Mouse (Mus musculus) kidney, adult 18-20 months (tissue): Measurements from ENCODE around the gene Vezf1.

Experiments
- DNase-seq: peaks from one replicate; pipeline ENCODE4 v3.0.0; 2021

Vezf1 gene

DNA sequence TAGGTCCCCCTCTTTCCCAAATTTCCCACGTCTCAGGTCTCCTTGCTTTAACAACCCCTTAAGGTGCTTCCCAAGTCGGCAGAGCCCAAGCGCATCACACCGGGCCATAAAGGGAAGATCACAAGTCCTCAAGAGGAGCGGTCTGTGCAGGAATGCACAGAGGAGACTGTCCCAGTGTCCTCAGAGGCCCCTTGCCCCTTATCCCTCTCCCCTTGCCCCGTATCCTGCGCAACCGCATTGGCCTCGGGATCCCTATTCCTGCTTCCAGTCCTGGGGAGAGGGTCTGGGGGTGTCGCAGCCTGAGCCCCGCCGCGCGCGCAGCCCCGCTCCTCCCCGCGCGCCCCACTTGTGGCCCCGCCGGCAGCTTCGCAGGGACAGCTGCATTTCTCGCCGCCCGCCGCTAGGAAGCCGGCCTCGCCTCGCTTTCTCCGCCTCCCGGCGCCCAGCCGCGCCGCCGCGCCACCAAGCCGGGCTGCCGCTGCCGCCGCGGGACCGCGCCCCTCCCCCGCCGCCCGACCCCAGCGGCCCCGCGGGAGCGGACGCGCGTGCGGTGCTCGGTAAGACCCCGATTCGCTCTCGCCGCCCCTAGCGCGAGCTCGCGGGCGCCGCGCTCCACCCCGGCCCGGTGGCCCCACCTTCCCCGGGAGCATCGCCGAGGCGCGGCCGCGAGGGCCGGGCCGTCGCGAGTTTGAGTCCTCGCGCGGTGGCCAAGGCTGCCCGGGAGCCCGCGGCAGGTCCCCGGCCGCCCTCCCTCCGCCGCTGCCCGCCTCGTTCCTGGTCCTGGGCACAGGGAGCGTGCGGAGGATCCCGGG lies 30.9 kb downstream of the Vezf1 start:
- peak; percentile 81 for DNase-seq

DNA sequence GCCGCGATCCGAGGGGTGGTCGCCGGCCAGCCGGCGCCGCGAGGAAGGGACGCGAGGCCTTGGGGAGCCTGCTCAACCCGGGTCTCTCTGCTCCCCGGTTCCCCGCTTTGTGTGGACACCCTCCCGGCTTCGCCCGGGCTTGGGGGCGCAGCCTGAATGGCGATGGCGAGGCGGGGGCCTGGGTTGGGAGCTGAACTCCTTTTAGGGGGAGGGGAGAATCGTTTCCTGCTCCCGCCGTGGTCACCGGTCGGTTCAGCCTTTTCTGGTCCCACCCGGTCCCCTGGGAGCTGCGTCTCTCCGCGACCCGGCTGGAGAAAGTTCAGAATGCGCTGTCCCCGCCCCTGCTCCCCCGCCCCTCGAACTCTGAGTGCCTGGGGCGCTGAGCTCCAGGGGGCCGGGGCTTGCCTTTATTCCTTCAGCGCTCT lies 31.5 kb downstream of the Vezf1 start:
- peak; percentile 79 for DNase-seq

DNA sequence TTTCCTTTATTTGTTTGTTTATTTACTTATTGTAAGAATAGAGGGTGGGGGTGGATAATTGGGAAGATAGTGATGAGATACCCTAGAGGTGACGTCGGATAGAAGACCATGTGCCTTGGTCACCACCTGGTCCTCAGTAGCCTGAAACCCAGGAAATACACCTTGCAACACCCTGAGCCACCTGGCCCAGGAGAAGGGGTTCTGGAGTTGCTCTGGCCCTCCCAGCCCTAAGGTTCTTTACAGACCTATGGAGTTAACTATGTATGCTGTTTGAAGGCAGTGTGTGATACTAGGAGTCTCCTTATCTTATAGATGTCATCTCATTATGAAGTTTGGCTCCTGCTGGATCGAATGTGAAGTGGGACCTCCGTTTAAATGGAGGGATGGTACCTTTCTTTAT lies 32.1 kb downstream of the Vezf1 start:
- DNase-seq, result no peak

DNA sequence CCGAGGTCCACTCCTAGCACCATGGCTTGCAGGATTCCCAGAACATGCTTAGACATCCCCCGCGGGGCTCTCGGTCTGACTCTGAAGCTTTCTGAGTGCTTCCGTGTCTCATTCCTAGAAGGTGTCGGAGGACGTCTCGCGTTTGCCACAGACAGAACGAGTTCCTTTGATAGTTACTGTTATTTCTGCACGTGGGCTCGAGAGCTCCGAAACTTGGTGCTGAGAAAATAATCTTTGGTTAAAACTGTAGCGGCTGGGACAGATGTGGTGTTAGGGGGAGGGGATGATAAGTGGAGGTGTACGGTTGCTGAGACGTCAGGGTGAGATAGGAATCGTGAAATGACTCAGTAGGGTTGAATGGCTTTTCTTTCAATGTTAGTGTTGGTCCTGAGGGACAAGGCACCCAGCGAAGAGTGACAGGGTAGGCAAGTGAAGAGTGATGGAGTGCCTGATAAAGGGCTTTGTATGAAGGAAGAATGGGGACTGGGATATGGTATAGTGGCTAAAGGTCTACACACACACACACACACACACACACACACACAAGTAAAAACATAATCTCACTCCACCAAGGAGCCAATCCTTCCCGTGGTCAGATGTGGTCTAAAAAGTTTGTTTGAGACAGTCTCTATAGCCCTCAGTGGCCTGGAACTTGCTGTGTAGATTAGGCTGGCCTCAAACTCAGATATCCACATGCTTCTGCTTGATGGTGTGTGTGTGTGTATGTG lies 35.3 kb downstream of the Vezf1 start:
- DNase-seq, result no peak

DNA sequence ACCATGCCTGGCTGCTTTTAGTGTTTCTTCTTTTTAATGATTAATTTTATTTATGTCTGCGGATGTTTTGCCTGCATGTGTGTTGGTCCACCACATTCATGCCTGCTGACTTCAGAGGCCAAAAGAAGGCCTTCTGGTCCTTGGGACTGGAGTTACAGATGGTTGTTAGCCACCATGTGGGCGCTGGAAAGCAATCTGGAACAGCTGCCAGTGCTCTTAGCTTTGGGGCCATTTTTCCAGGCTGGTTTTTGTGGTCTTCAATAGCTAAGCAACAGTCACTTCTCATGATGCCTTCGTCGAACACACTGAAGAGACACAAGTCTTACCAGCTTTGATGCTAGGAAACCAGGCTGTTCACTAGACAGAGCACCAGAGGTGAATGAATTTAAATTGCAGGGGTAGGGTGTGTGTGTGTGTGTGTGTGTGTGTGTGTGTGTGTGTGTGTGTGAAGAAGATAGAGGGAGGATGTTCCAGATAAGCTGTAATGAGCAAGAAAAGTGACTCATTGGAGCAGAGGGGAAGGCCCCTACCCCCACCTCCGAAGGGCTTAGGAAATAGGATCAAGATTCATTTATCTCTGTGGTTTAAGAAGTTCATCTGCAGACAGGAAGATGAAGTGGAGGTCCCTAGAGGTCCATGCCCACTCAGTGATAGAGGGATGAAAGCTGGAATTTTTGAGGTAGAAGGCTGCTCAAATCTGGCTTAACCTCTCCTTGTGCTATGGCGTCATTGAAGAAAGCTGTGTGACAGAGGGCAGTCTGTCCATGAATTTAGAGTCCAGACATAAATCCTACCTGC lies 37.6 kb downstream of the Vezf1 start:
- DNase-seq, result no peak

DNA sequence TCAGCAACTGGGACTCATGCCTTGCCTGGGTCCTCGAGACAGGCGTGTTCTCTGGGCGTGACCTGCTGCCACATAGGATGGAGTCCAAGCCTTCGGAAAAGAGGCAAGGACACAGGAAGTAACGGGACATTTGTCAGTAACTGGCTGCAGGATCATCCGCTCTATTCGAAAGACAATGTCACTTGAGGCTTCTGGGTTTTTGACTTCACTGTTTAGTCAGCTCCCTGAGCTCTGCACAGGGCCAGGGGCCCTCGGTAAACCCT lies 38.1 kb downstream of the Vezf1 start:
- DNase-seq, result no peak

DNA sequence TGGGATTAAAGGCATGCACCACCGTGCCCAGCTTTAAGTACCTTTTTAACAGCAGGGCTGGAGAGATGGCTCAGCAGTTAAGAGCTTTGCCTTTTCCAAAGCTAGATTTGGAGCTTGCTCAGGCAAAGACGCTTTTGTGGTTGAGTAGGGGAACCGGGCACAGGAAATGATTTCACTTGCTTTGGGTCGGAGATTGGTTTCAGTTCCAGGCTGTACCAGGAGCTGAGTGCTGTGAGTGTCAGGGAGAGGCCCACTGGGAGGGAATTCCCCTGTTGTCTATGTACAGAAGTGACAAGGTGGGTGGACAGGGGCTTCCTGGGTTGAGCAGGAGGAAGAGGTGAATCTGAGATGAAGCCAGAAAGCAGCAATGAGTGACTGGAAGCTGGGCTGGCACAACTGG lies 39.3 kb downstream of the Vezf1 start:
- DNase-seq, result no peak

DNA sequence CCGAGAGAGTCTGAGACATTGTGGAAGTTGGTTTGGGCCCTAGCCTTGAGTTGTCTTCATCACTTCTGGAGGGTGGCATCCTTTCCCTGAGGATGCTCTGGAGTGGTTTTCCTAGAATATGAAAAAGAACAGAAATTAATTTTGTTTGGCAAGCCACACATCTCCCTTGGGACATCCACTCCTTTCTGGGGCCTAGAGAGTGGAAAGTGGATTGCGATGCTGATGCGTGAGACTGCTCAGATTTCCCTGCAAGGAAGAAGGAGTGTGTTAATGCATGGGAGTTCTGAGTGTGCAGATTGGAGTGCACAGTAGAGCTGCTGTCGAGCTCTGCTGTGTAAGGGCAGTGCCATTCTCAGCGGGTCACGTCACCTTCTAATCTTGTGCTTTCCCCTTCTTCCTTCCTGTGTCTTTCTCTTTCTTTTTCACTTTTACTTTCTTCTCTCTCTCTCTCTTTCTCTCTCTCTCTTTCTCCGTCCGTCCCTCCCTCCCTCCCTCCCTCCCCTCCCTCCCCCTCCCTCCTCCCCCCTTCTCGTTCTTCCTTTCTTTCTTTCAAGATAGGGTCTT lies 42.0 kb downstream of the Vezf1 start:
- DNase-seq, result no peak

DNA sequence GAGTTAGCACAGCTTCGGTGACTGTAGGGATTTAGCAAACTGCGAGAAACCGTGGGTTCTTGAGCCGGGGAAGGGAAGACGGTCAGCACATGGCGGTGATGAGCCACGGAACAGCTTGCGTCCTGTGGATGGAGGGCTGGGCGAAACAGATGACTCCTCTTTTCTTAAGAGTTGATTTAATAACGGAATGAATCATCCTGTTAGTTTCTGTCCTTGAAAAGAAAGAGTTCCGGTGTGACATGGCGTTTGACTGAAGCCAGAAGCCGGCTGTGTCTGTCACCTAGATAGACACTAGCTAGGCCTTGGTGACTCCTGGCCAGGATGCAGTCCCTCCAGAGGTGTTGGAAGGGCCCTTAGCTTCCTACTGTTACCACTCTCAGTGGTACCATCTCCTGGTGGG lies 44.0 kb downstream of the Vezf1 start:
- no peak for DNase-seq

DNA sequence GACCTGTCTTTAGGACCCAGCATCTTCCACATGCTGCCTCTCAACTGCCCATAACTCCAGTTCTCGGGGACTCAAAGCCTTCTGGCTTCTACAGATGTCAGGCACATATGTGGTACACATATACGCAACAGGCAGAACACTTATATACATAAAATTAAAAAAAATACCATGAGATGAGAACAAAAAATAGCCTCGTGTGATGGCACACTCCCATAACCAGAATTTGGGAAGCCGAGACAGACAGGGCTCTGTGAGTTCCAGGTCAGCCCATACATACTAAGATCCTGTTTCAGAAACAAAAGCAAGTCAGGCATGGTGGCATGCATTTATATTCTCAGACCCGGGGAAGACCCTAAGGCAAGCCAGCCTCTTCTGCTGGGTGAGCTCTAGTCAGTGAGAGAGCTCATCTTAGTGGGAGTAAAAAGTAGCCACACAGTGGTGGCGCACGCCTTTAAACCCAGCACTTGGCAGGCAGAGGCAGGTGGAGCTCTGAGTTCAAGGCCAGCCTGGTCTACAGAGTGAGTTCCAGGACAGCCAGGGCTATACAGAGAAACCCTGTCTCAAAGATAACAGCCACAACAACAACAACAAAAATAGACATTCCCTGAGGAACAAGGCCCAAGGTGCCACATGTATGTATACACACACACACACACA lies 44.7 kb downstream of the Vezf1 start:
- DNase-seq, result no peak

DNA sequence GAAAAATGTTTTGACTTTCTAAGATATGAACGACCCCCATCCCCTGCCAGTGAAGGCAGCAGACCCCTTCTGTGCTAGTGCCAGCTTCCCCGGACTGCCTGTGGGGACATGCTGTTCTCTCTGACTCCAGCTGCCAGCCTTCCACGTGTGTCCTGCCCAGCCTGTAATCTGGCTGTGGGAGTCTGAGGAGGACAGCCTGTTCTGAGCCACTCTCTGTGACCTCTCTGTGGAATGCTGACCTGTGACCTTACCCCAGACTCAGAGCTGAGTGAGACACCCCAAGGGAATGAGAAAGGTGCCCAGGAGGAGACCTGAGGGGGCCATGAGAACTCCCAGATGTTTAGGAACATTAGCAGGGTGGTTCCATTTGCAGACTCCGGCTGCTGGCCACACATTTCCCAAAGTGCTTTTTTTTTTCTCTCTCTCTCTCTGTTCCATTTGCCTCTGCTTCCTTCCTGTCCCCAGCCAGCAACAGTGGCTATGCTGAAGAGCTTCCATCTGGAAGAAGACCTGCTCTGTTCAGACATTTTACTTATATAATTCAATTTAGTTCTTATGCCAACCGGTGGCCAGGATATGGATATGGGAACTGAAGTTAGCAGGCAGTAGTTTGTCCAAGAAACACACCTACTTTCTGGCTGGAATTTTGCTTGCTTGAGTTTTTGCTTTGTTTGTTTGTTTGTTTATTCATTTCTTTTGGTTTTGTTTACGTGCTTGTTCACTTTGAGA lies 45.6 kb downstream of the Vezf1 start:
- peak; percentile 65 for DNase-seq

DNA sequence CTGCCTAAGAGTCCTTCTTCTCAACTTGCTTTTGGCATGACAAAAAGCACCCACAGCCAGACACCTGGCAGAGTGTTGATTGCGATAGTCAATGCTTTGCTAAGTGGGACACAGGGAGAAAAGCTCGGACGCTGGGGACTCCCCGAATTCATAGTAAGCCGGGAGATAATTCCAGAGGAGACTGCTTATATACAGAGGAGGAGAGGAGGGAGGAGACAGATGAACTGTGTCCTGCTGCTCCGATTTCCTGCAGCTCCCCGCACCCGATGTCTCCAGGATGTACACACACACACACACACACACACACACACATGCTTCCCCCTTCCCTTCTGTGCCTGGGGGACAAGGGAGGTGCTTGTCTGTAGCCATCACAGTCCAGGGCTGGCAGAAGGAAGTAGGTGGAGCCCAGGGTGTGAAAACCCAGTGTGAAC lies 46.8 kb downstream of the Vezf1 start:
- DNase-seq, result peak; percentile 45

DNA sequence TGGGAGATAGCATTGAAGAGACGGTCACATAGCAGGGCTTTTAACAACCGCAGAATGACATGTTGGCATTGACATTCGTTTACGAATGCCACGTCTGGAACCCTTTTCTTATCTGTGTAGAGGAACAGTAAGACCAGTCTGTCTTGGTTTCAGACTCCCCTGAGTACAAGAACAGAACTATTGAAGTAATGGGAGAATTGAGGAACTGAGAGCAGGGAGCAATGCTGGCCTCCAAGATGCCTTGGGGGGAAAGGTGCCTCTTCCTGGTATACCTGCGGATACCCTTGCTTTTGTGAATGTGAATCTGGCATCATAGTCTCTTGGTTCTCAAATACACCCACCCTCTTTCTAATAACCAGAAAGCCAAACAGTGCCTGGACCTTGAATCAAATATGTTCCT lies 48.5 kb downstream of the Vezf1 start:
- DNase-seq, result no peak

DNA sequence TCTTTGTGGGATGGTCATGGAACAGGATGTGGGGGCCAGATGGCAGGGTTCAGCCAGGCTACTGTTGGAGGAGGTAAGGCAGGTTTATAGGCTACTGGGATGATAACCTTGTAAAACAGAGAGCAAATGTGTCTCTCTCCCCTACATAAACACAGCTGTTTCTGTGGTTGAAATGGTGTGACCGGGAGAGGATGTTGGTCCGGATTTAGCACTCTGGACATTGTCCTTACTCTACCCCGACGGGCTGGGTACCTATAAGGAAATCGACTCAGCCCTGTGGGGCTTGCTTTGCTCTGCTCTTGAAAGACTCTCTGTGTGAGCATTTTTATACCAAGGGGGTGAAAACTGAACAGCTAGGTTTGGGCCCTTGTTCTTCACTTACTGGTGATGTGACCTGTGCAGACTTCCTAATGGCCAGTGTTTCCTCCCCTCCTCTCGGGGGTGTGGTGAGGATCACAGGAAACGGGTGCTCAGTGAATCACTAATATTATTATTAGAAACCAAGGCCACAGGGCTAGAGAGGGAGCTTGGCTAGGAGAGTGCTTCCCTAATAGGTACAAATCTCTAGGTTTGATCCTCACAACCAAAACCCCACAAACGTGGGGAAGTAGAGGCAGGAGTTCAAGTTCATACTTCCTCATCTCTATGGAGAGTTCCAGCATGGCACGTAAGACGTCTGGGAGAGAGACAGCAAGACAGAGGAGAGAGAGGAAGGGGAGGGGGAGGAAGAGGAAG lies 49.4 kb downstream of the Vezf1 start:
- DNase-seq, result peak; percentile 52

DNA sequence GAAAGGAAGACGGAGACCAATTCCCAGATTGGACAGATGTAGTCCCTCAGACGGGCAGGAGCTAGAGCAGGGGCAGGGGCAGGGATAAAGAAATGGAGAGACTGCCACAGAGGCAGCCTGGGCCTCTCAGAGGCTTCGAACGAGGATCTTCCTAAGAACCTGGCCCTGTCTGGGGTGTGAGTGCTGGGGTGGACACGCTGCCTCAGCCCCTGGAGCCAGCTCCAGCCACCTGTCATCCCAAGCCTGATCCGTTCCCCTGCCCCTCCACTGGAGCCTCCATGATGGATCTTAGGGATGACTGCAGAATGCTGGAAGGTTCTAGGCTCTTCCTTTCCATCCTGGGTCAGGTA lies 50.0 kb downstream of the Vezf1 start:
- no peak for DNase-seq

DNA sequence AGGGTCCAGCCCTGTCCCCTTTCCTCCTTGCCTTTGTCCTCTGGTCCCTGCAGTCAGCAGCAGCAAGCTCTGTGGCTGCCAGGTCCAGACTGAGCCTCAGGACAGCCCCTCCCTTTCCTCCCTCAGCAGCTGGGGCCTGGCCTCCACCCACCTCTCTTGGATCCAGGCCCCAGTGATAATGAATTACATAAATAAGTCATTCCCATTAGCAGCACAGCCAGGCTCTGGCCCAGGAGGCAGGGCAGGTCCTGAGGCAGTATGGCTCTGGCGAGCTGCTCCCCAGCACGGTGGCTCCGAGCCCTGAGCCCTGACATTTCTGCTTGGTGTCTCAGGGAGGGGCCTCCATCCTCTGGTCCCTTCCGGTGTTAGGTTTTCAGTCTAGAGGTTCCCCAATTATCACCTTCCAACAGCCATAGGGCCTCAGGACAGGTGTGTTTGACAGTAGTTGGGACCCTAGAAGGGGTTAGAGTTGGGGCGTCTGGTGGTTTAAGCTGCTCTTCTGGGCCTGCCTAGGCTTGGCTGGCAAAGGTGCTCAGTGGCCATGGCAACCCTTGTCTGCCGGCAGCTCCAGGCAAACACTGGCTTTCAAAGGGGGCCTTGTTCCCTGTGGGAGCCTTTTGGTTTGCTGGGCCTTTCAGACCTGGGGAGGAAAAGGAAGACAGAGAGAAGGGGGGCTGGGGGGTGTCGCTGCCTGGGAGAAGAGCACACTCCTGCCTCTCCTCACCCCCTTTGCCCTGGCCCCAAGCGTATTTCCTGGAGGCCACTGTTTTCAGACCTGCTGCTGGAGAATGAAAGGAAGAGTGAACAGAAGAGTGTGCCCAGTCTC lies 51.0 kb downstream of the Vezf1 start:
- DNase-seq, result peak; percentile 74

DNA sequence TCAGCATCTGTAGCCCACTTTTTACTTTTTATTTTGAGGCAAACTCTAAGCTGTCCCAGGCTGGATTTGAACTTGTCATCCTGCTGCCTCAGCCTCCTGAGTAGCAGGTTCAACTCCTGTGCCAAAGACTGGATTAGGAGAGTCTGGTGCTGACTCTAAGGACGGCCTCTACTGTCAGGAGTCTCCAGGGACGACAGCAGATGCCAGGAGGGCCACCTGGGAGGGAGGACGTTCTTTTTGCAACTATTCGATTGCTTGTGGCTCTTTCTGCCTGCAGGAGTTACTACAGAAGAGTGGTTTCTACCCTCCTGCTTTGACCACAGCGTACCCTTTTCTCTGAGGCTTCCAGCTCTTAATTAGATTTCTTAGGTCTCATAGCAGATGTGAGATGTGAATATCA lies 54.5 kb downstream of the Vezf1 start:
- no peak for DNase-seq

DNA sequence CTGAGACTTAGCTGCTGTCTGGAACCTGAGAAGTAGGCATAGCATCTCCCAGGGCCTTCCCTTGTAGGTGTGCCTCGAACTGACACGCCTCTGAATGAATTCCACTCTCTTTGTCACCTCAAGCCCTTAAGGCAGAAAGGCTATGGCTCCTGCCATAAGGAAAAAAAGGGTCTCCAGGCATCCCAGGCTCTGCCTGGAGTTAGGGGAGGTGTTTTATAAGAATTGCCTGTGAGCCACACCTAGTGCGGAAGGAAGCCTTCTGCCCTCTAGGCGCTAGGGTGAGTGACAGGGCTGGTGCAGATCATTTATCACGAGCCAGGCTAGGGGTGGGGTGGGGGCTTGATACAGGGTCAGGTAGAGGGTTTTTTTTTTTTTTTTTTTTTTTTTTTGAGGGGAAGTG lies 54.9 kb downstream of the Vezf1 start:
- DNase-seq, result no peak

DNA sequence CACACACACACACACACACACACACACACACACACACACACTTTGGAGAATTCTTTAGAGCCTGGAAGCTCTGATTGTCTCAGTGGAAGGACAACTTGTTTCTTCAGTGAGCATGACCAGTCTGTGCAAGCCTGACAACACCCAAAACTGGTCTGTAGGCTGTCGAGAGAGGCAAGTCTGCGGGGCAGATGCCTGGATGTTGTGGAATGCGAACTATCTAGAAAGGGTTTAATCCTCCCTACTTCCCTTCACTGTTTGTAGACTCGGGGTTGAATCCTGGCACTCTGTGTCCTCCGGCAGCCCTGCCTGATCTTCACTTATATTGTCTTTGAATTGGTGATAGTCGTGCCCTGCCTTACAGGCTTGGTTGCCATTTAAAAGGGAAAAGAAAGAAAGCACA lies 55.7 kb downstream of the Vezf1 start:
- DNase-seq, result no peak

DNA sequence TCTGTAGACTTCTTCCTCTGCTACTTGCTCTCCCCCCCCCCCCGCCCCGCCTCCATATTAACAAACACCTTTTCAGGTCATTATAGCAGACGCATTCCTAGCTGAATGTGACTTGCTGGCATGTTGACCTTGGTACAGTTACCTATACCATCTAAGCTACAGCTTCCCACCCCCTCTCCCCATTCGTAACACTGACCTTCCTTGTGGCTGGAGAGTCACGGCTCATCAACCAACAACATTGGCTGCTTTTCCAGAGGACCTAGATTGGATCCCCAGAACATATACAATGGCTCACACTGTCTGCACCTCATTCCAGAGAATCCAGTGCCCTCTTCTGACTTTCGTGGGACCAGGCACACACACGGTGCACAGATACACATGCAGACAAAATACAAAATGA lies 57.4 kb downstream of the Vezf1 start:
- no peak for DNase-seq

DNA sequence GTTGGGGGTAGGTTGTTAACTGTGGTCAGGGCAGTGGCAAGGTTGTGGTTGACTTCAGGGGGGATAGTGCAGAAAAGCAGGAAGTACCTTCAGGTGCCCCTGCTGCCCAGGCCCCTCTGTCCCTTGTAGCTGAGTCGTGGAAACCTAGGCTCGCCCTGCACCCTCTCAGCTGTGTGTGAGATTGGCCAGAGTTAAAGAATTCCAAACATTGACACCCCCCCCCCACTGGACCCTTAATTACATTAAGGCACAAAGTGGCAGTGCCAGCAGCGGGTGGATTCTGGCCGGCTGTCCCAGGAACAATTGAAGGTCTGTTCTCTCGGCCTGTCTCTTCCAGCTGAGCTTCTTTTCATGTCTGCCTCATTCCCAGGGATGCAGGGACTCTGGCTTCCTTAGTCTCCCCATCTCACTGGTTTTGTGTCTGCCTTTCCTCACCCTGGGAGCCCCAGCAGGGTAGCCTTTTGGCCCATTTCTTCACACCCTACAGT lies 58.3 kb downstream of the Vezf1 start:
- DNase-seq, result no peak
